Mouse (Mus musculus) gastrocnemius, postnatal 36 days (tissue): ENCODE results near the gene Kdm5d. TPM values are rescaled to one million over a fixed set of nuclear protein-coding genes. Genes with fewer than 3 reads are reported as not detected.
A peak's percentile ranks its signal among the peaks of the same experiment; 100 is the strongest.

ENCODE experiments used
- DNase-seq, 2 experiments: peaks; one replicate each; pipeline ENCODE4 v3.0.0; 2022
- intact Hi-C: fragments of 180-260 bp; cut with DNase I; formaldehyde crosslinking; loops from one replicate; pipeline ENCODE4 v1.15.1; 2025
- long read RNA-seq, 2 experiments: library from polyadenylated mRNA; stranded (forward); transcript quantifications; one replicate each; pipeline ENCODE4 v2.0.0; 2021
- microRNA-seq, 2 experiments: library from miRNA; unstranded; fragments of <30 nt; microRNA quantifications; one replicate each; pipeline ENCODE4 v1.2.0; 2021
- total RNA-seq, 2 experiments: library from RNA; stranded (reverse); gene quantifications; 2 replicates each; pipeline ENCODE4 v1.2.3; 2021

Gene Kdm5d
- total RNA-seq = 1 to 10 TPM in 1 of 2 experiments, not detected in 1; 8.2 TPM
- long read RNA-seq, experiment 1, full-length matches to known transcripts = 1 of 3 reads
- long read RNA-seq, experiment 1, partial matches to known transcripts = 0 of 3 reads
- long read RNA-seq, experiment 1, other reads (novel, unspliced or antisense) = 2 of 3 reads
- long read RNA-seq, experiment 2 = 0 reads

DNA sequence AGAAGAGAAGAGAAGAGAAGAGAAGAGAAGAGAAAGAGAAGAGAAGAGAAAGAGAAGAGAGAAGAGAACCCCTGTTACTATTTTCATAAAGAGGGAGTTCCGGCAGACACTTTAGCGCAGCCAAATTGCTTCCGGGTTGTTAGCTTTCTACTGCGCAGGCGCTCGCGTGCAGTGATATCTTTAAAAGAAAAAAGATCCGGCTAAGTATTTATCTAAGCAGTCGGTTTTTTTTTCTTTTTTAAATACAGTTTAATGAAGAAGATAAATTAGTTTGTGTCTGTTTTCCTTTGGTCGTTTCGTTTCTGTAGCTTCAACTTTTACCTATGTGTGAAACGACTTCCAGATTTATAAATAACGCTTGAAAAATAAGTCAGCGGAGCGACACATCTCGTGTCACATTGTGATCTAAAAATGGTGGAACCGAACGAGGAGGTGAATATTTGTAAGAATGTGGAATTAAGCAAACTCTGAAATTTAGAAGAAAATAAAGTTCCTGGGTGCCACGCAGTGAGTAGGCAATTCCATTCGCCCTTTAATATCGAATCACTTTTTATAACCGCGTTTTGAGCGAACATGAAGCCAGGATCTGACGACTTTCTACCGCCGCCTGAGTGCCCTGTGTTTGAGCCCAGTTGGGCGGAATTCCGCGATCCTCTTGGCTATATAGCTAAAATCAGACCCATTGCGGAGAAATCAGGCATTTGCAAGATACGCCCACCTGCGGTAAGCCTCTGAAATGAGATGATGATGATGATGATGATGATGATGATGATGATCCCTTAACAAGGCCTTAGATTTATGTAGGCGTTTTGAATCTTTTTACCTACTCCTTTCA, at the start of gene Kdm5d:
Kdm5d (plus strand) TSS at position 396 of the 835 bp plus-strand sequence.
- peak in 1 of 2 experiments; percentile 27 for DNase-seq
- intact Hi-C loops = no loop called here

DNA sequence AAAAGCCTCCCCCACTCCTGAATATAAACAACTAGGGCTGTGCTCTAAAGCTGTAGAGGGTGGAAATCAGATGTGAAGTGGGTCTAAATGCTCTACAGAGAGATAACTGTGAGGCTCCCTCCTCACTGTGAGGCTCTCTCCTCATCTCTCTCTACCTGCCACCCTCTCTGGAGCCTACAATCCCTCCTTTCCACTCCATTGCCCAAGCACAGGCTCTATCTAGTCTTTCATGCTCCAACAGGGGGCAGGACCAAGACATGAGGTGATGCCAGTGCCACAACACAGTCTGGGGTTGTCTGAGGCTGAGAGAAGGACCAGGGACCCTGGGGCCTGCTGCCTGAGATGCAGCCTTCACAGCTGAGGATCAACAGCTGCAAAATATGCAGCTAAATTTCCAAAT, 25.2 kb upstream of the Kdm5d start:
- no peak for DNase-seq
- intact Hi-C loops = no loop called here

DNA sequence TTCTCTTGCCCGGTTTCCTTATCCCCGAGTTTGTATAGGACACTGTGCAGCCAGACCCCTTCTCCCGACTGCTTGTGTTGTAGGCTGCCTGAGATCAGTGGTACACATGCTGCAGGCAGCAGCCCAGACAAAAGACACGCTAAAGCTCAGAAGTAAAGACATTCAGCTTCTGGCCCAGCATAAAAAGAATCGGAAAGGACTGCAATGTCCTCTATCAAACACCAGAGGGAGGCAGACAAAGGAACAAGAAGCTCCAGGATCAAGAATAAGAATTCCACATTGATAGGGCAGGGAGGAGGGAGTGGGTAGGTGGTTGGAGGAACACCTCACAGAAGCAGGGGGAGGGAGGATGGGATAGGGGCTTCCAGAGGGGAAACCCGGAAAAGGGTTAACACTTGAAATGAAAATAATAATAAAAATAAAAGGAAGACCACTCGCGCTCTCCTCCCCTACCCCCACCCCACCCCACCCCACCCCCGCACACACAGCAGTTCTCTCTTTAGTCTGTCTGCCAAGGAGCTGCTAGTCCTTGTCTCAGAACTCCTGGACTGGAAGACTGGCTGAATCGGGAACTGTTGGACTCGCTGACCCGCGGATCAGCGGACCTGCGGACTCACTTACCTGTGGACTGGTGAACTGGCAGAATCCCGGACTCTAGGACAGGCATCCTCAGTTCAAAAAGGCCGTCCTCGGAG, 24.6 kb upstream of the Kdm5d start:
- intact Hi-C loops = no loop called here
- DNase-seq = no peak

Small RNAs within 50 kb of the gene (microRNA-seq; reads per million reads assigned to microRNA genes)
- 0 reads per million in 2 experiments for gene Gm47281

Other genes with a start within 250 kb of the Kdm5d start
- gene Zfy1, start 100.4 kb upstream of the Kdm5d start, total RNA-seq = not detected
- gene Uba1y, start 79.1 kb upstream of the Kdm5d start, total RNA-seq = not detected
- gene Eif2s3y, start 112.8 kb downstream of the Kdm5d start, total RNA-seq = 10 to 100 TPM in 1 of 2 experiments, not detected in 1; 39.9 TPM